Mouse (Mus musculus) liver, embryonic 14.5 days (tissue): ENCODE measurements around the gene Mtfr1l.

Source experiments
- CTCF ChIP-seq: IDR thresholded peaks from 2 replicates; pipeline ENCODE4 v1.5.1; 2016; ENCODE audit warnings: antibody characterized with exemption, low read depth, control low read depth
- EP300 ChIP-seq: IDR thresholded peaks from 2 replicates; pipeline ENCODE4 v1.6.1; 2016; ENCODE audit warnings: antibody characterized with exemption, low read depth

DNA sequence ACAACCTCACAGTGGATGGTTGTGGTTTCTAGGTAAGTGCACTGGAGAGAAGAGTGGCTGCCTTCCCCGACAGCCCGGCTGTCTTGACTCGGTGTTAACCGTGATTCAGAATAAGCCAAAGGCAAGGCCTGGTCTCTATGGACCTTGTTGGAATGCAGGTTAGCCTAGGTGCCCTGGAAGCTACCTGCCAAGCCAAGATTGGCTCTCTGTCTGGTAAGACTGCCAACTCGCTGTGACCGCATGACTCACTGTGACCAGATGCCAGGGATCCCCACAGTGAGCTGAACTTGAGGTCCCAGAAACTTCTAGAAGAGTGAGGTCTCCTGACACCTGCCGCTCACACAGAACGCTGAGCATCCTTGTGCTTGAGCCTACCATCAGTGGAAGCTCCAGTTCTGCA is 58.3 kb downstream of the Mtfr1l start:
- TF ChIP-seq EP300 = no peak
- TF ChIP-seq CTCF = no peak
